Mouse (Mus musculus) NIH3T3 (cell line): ENCODE measurements around the gene Jarid2.

Experiments used
- DNase-seq: peaks from one replicate; pipeline ENCODE4 v3.0.0-alpha.2; 2012; ENCODE audit warnings: low read depth

Gene Jarid2

GRCm38 (mm10) chr13:44728145-44728880 lies 961 bp upstream of the Jarid2 start:
- no peak for DNase-seq

GRCm38 (mm10) chr13:44730146-44730864 lies 1.0 kb downstream of the Jarid2 start:
- DNase-seq = peak; percentile 99

GRCm38 (mm10) chr13:44730939-44731551 lies 1.8 kb downstream of the Jarid2 start:
- DNase-seq = peak; percentile 86

GRCm38 (mm10) chr13:44731727-44732441 lies 2.6 kb downstream of the Jarid2 start:
- no peak for DNase-seq

GRCm38 (mm10) chr13:44732442-44732974 lies 3.2 kb downstream of the Jarid2 start:
- DNase-seq = no peak

GRCm38 (mm10) chr13:44733036-44733372 lies 3.7 kb downstream of the Jarid2 start:
- no peak for DNase-seq

GRCm38 (mm10) chr13:44733373-44734111 lies 4.3 kb downstream of the Jarid2 start:
- DNase-seq = peak; percentile 91

GRCm38 (mm10) chr13:44734441-44734840 lies 5.2 kb downstream of the Jarid2 start:
- DNase-seq = peak; percentile 22

- DNase-seq = no peak
These were observed 5.9 kb downstream of the Jarid2 start for GRCm38 (mm10) chr13:44735088-44735690.

- DNase-seq = no peak
These were observed 8.0 kb downstream of the Jarid2 start for GRCm38 (mm10) chr13:44737297-44737696.

- DNase-seq = no peak
These were observed 22.5 kb downstream of the Jarid2 start for GRCm38 (mm10) chr13:44751780-44752179.

- DNase-seq = no peak
These were observed 23.9 kb downstream of the Jarid2 start for GRCm38 (mm10) chr13:44753206-44753605.

- no peak for DNase-seq
These were observed 26.2 kb downstream of the Jarid2 start for GRCm38 (mm10) chr13:44755434-44755833.

GRCm38 (mm10) chr13:44758750-44759149 lies 29.5 kb downstream of the Jarid2 start:
- peak; percentile 42 for DNase-seq

GRCm38 (mm10) chr13:44760761-44761160 lies 31.5 kb downstream of the Jarid2 start:
- no peak for DNase-seq

- DNase-seq = no peak
These were observed 33.8 kb downstream of the Jarid2 start for GRCm38 (mm10) chr13:44763068-44763467.

GRCm38 (mm10) chr13:44767751-44768150 lies 38.5 kb downstream of the Jarid2 start:
- DNase-seq = no peak

- peak; percentile 21 for DNase-seq
These were observed 41.7 kb downstream of the Jarid2 start for GRCm38 (mm10) chr13:44770808-44771605.

GRCm38 (mm10) chr13:44772816-44773215 lies 43.5 kb downstream of the Jarid2 start:
- no peak for DNase-seq

GRCm38 (mm10) chr13:44774351-44774750 lies 45.1 kb downstream of the Jarid2 start:
- no peak for DNase-seq
